Mouse (Mus musculus): ENCODE measurements around the gene Dda1. TPM values are rescaled to one million over a fixed set of nuclear protein-coding genes. Genes with fewer than 3 reads are reported as not detected.

Gene Dda1
- polyA plus RNA-seq, 1 experiment, result 18.8 TPM

DNA sequence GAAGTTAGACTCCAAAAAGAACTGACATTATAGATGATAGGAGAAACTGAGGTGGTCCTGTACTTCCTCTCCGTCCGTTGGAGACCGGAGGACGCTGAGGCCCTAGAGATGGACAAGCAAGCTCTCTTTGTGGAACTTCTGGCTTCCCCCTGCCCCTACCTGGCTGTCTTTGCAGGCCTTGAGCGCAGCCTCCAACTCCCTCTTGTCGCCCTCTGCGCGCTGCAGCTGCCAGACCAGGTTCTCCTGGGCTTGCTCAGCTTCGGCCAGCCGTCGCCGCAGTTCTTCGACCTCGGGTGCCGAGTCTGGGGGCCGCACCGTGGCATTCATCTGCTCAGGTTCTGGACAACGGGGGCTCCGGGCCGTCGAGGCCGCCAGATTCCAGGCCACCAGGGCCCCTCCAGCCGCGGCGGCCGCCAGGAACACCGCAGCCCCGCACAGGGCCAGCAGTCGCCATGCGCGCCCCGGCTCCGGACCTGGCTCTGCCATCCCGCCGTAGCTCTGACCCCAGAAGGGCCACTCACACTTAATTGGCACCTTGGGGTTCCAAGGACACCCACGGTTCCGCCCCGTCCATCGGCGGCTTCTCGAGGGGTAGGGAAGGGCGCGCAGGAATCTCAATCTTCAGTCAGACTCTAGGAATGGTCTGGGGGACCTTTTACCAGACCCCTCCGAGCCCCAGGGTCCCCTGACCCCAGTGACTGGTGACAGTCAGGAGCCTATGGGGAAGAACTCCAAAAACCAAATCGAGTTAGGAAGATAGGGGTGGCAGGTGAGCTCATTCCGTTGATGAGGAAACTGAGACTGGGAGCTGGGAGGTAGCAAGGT lies 56.4 kb downstream of the Dda1 start, which contains the start of gene Ccdc194:
TSS of gene Ccdc194 (minus strand) at position 486 of the 825 bp plus-strand sequence.
- no peak within 1 kb of the TSS for H3K4me3 ChIP-seq (replicated peaks; ENCODE audit: control insufficient read depth, low read depth, low read length)
- H3K4me1 ChIP-seq (ENCODE audit: control insufficient read depth, insufficient read depth, low read length), result peaks cover 2% of the 10 kb centered on the region
- TF ChIP-seq CTCF (IDR thresholded peaks at IDR 0.05; ENCODE audit: control insufficient read depth, insufficient read depth, low read length) (no peak), POLR2A (IDR thresholded peaks at IDR 0.05; ENCODE audit: borderline replicate concordance, control insufficient read depth, low read depth, low read length) (no peak)
- H3K27ac ChIP-seq (ENCODE audit: control insufficient read depth, insufficient read depth, low read depth, low read length, poor library complexity), result no peak within 1 kb of the TSS
- WGBS, result 83% methylated on average over 46 of the region's 46 CpGs

Other genes starting within 250 kb of the Dda1 start
- gene Myo9b, start 196.5 kb upstream of the Dda1 start, polyA plus RNA-seq (2011; ENCODE audit: insufficient read depth, insufficient read length, low replicate concordance, missing spikeins), result 30.4 and 64.6 TPM in 2 replicates
- gene Haus8, start 196.3 kb upstream of the Dda1 start, polyA plus RNA-seq (2011; ENCODE audit: insufficient read depth, insufficient read length, low replicate concordance, missing spikeins), result 41.4 and 48.2 TPM in 2 replicates
- gene Use1, start 102.4 kb upstream of the Dda1 start, polyA plus RNA-seq (2011; ENCODE audit: insufficient read depth, insufficient read length, low replicate concordance, missing spikeins), result 75.6 and 139 TPM in 2 replicates
- 7.9 and 10.1 TPM in 2 replicates for gene Ocel1, start 97.9 kb upstream of the Dda1 start, polyA plus RNA-seq (2011; ENCODE audit: insufficient read depth, insufficient read length, low replicate concordance, missing spikeins)
- gene Nr2f6, start 87.2 kb upstream of the Dda1 start, polyA plus RNA-seq (2011; ENCODE audit: insufficient read depth, insufficient read length, low replicate concordance, missing spikeins), result 9.5 and 17.5 TPM in 2 replicates
- gene Ushbp1, start 73.4 kb upstream of the Dda1 start, polyA plus RNA-seq (2011; ENCODE audit: insufficient read depth, insufficient read length, low replicate concordance, missing spikeins), result 7.2 and 15.9 TPM in 2 replicates
- gene Babam1, start 72.3 kb upstream of the Dda1 start, polyA plus RNA-seq (2011; ENCODE audit: insufficient read depth, insufficient read length, low replicate concordance, missing spikeins), result 45.8 and 70.5 TPM in 2 replicates
- gene Ankle1, start 63.2 kb upstream of the Dda1 start, polyA plus RNA-seq (2011; ENCODE audit: insufficient read depth, insufficient read length, low replicate concordance, missing spikeins), result 54.2 and 97.5 TPM in 2 replicates
- gene Abhd8, start 5.5 kb upstream of the Dda1 start, polyA plus RNA-seq (2011; ENCODE audit: insufficient read depth, insufficient read length, low replicate concordance, missing spikeins), result 3.9 and 9.1 TPM in 2 replicates
- 24.3 and 42.9 TPM in 2 replicates for gene Mrpl34, start 4.2 kb upstream of the Dda1 start, polyA plus RNA-seq (2011; ENCODE audit: insufficient read depth, insufficient read length, low replicate concordance, missing spikeins)
- gene Ano8, start 16.8 kb downstream of the Dda1 start, polyA plus RNA-seq (2011; ENCODE audit: insufficient read depth, insufficient read length, low replicate concordance, missing spikeins), result 2.9 and 6.3 TPM in 2 replicates
- 6.3 and 7.9 TPM in 2 replicates for gene Gtpbp3, start 18.9 kb downstream of the Dda1 start, polyA plus RNA-seq (2011; ENCODE audit: insufficient read depth, insufficient read length, low replicate concordance, missing spikeins)
- gene Plvap, start 42.6 kb downstream of the Dda1 start, polyA plus RNA-seq (2011; ENCODE audit: insufficient read depth, insufficient read length, low replicate concordance, missing spikeins), result 13.7 and 20.5 TPM in 2 replicates
- not detected in 2 replicates for gene Ccdc194, start 56.5 kb downstream of the Dda1 start, polyA plus RNA-seq (2011; ENCODE audit: insufficient read depth, insufficient read length, low replicate concordance, missing spikeins)
- gene Bst2, start 68.3 kb downstream of the Dda1 start, polyA plus RNA-seq (2011; ENCODE audit: insufficient read depth, insufficient read length, low replicate concordance, missing spikeins), result 58.9 and 103 TPM in 2 replicates
- 23.8 and 47.7 TPM in 2 replicates for gene Mvb12a, start 73.7 kb downstream of the Dda1 start, polyA plus RNA-seq (2011; ENCODE audit: insufficient read depth, insufficient read length, low replicate concordance, missing spikeins)
- gene Tmem221, start 89.7 kb downstream of the Dda1 start, polyA plus RNA-seq (2011; ENCODE audit: insufficient read depth, insufficient read length, low replicate concordance, missing spikeins), result 0.81 and 2.5 TPM in 2 replicates
- gene Nxnl1, start 97.4 kb downstream of the Dda1 start, polyA plus RNA-seq (2011; ENCODE audit: insufficient read depth, insufficient read length, low replicate concordance, missing spikeins), result not detected in 2 replicates
- 11.2 and 12.6 TPM in 2 replicates for gene Slc27a1, start 99.7 kb downstream of the Dda1 start, polyA plus RNA-seq (2011; ENCODE audit: insufficient read depth, insufficient read length, low replicate concordance, missing spikeins)
- gene Pgls, start 123.0 kb downstream of the Dda1 start, polyA plus RNA-seq (2011; ENCODE audit: insufficient read depth, insufficient read length, low replicate concordance, missing spikeins), result 111 and 147 TPM in 2 replicates
- gene Fam129c, start 128.4 kb downstream of the Dda1 start, polyA plus RNA-seq (2011; ENCODE audit: insufficient read depth, insufficient read length, low replicate concordance, missing spikeins), result 67.8 and 106 TPM in 2 replicates
- gene Colgalt1, start 141.8 kb downstream of the Dda1 start, polyA plus RNA-seq (2011; ENCODE audit: insufficient read depth, insufficient read length, low replicate concordance, missing spikeins), result 31.8 and 53.0 TPM in 2 replicates
- gene Unc13a, start 202.6 kb downstream of the Dda1 start, polyA plus RNA-seq (2011; ENCODE audit: insufficient read depth, insufficient read length, low replicate concordance, missing spikeins), result 0.18 TPM in 1 of 2 replicates, not detected in the other
- 7.5 and 15.6 TPM in 2 replicates for gene Jak3, start 207.1 kb downstream of the Dda1 start, polyA plus RNA-seq (2011; ENCODE audit: insufficient read depth, insufficient read length, low replicate concordance, missing spikeins)
- 10.2 and 16.7 TPM in 2 replicates for gene Insl3, start 220.0 kb downstream of the Dda1 start, polyA plus RNA-seq (2011; ENCODE audit: insufficient read depth, insufficient read length, low replicate concordance, missing spikeins)
- gene B3gnt3, start 232.6 kb downstream of the Dda1 start, polyA plus RNA-seq (2011; ENCODE audit: insufficient read depth, insufficient read length, low replicate concordance, missing spikeins), result 1.3 and 2.3 TPM in 2 replicates